Mouse (Mus musculus): ENCODE measurements around the gene Tspan5. TPM values are rescaled to one million over a fixed set of nuclear protein-coding genes. Genes with fewer than 3 reads are reported as not detected.

Tspan5 gene
- polyA plus RNA-seq, 2 experiments, result 2.0 to 2.9 TPM

DNA sequence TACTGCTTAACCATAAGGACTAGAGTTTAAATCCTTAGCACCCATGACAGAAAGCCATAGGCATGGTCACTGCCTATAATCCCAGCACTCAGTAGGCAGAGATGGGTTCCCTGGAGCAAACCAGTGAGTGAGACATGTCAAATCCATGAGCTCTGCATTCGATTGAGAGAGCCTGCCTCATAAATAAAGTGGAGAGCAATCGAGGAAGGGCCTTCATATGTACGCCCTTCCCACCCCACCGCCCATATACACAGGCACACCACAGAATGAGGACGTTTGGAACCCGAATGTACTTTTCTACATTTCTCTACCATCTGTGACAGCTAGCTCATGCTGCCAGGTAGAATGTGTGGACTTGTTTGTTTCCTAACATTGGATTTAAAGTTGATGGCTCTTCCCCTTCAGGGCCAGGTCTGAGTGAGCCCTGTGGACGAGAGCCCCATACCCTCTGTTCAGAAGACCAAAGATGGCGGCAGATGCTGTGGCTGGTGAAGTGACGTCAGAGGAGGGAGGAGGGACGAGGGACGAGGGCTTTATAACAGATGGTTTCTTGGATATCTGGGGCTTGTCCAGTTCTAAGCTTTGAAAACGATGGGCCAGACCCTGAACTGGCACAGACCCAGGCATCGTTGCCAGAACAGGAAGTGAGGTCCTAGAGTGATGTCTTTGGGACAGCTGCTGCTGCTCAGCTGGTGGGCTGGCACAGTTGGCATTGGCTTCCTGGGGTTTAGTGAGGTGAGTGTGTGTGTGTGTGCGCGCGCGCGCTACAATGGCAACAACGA, 42.1 kb downstream of the Tspan5 start:
- no peak for TF ChIP-seq EP300 (IDR thresholded peaks at IDR 0.05; ENCODE audit: low read depth)
- TF ChIP-seq CTCF (IDR thresholded peaks at IDR 0.05; ENCODE audit: low read depth), result no peak
- Histone ChIP-seq H3K4me3 (ENCODE audit: insufficient read depth in 1 of 2, low read depth in 2 of 2, low read length in 2 of 2) (no peak overlapping the region), H3K4me2 (ENCODE audit: low read depth) (no peak overlapping the region), H3K9ac (replicated peaks) (no peak overlapping the region), H3K27me3 (ENCODE audit: control insufficient read depth, insufficient read depth, low read length) (no peaks in the 10 kb centered on the region), H3K4me1 (replicated peaks; ENCODE audit: control insufficient read depth in 2 of 2, insufficient read depth in 2 of 2, low read length in 1 of 2) (no peaks in the 10 kb centered on the region; a peak in 1 of 4 replicates), H3K27ac (no peak overlapping the region), H3K9me3 (ENCODE audit: control insufficient read depth, low read length) (no peaks in the 10 kb centered on the region), H3K36me3 (replicated peaks; ENCODE audit: control insufficient read depth, insufficient read depth, low read depth) (no peaks in the 10 kb centered on the region)
- DNase-seq (ENCODE audit: low read depth in 3 of 3, low spot score in 3 of 3), result no peak
- WGBS (ENCODE audit: insufficient replicate concordance), result 69% methylated on average over 19 of the region's 19 CpGs
- no peak for ATAC-seq (ENCODE audit: insufficient read depth)

DNA sequence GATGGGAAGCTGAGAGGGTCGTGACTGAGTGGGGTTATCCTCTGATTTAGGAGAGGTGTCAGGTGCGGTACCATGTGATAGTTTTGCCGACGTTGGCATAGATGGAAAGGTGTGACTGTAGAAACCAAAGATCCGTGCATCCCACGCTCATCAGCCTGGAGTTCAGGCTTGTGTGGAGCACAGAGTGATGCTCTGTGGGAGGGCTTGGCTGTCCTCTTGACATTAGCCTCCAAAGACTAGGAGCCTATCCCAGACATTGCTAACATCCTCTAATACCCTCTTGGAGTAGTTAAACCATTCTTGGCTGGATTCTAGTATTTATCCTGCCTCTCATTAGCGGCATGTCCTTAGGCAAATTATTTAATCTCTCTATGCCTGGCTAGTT, 42.6 kb downstream of the Tspan5 start:
- Histone ChIP-seq H3K9me3 (ENCODE audit: control insufficient read depth, low read length) (no peaks in the 10 kb centered on the region), H3K4me1 (replicated peaks; ENCODE audit: control insufficient read depth in 2 of 2, insufficient read depth in 2 of 2, low read length in 1 of 2) (no peaks in the 10 kb centered on the region; a peak in 1 of 4 replicates), H3K4me2 (ENCODE audit: low read depth) (no peak overlapping the region), H3K27ac (no peak overlapping the region), H3K27me3 (ENCODE audit: control insufficient read depth, insufficient read depth, low read length) (no peaks in the 10 kb centered on the region), H3K4me3 (ENCODE audit: insufficient read depth in 1 of 2, low read depth in 2 of 2, low read length in 2 of 2) (no peak overlapping the region), H3K36me3 (replicated peaks; ENCODE audit: control insufficient read depth, insufficient read depth, low read depth) (no peaks in the 10 kb centered on the region), H3K9ac (replicated peaks) (no peak overlapping the region)
- WGBS (ENCODE audit: insufficient replicate concordance), result 76% methylated on average over 7 of the region's 7 CpGs
- no peak for DNase-seq (ENCODE audit: low read depth in 3 of 3, low spot score in 3 of 3)
- no peak for ATAC-seq (ENCODE audit: insufficient read depth)
- TF ChIP-seq CTCF (IDR thresholded peaks at IDR 0.05; ENCODE audit: low read depth), result no peak
- no peak for TF ChIP-seq EP300 (IDR thresholded peaks at IDR 0.05; ENCODE audit: low read depth)

- DNase-seq (ENCODE audit: low read depth in 3 of 3, low spot score in 3 of 3), result no peak
- no peaks in the 10 kb centered on the region for H3K9me3 ChIP-seq (ENCODE audit: control insufficient read depth, low read length)
- no peak overlapping the region for H3K9ac ChIP-seq (replicated peaks)
- ATAC-seq (ENCODE audit: insufficient read depth), result no peak
- WGBS (ENCODE audit: insufficient replicate concordance), result 73% methylated on average over 18 of the region's 18 CpGs
- no peaks in the 10 kb centered on the region for H3K4me1 ChIP-seq (replicated peaks; ENCODE audit: control insufficient read depth in 2 of 2, insufficient read depth in 2 of 2, low read length in 1 of 2)
- no peak overlapping the region for H3K4me2 ChIP-seq (ENCODE audit: low read depth)
- TF ChIP-seq CTCF (IDR thresholded peaks at IDR 0.05; ENCODE audit: low read depth) (no peak), EP300 (IDR thresholded peaks at IDR 0.05; ENCODE audit: low read depth) (no peak)
- no peak overlapping the region for H3K4me3 ChIP-seq (ENCODE audit: insufficient read depth in 1 of 2, low read depth in 2 of 2, low read length in 2 of 2)
- no peak overlapping the region for H3K27ac ChIP-seq
- no peaks in the 10 kb centered on the region for H3K27me3 ChIP-seq (ENCODE audit: control insufficient read depth, insufficient read depth, low read length)
- no peaks in the 10 kb centered on the region for H3K36me3 ChIP-seq (replicated peaks; ENCODE audit: control insufficient read depth, insufficient read depth, low read depth)
These were observed 45.9 kb downstream of the Tspan5 start for GRCm38 (mm10) chr3:138787758-138788488.

DNA sequence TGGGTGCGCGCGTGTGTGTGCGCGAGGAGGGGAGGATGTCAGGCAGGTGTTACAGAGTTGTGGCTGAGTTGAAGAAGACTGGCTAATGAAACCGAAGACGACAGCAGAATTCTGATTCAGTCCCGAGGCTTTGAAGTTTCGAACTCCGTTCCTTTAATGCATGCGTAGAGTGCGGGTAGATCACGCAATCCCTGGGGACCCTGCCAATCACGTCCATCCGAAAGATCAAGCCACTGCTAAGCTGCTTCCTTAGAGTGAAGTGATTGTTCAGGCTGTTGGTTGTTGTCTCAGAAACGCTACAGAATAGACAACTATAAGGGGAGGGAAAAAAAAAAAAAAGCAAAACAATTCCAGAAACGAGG, 46.5 kb downstream of the Tspan5 start:
- no peak for ATAC-seq (ENCODE audit: insufficient read depth)

GRCm38 (mm10) chr3:138789275-138789674, 47.3 kb downstream of the Tspan5 start:
- H3K36me3 ChIP-seq (replicated peaks; ENCODE audit: control insufficient read depth, insufficient read depth, low read depth), result no peaks in the 10 kb centered on the region
- WGBS (ENCODE audit: insufficient replicate concordance), result 82% methylated on average over 5 of the region's 5 CpGs
- H3K9ac ChIP-seq (replicated peaks), result no peak overlapping the region
- TF ChIP-seq EP300 (IDR thresholded peaks at IDR 0.05; ENCODE audit: low read depth) (no peak), CTCF (IDR thresholded peaks at IDR 0.05; ENCODE audit: low read depth) (no peak)
- no peaks in the 10 kb centered on the region for H3K9me3 ChIP-seq (ENCODE audit: control insufficient read depth, low read length)
- ATAC-seq (ENCODE audit: insufficient read depth), result no peak
- H3K4me1 ChIP-seq (replicated peaks; ENCODE audit: control insufficient read depth in 2 of 2, insufficient read depth in 2 of 2, low read length in 1 of 2), result no peaks in the 10 kb centered on the region
- no peak for DNase-seq (ENCODE audit: low read depth in 3 of 3, low spot score in 3 of 3)
- H3K27ac ChIP-seq, result no peak overlapping the region
- no peak overlapping the region for H3K4me2 ChIP-seq (ENCODE audit: low read depth)
- H3K4me3 ChIP-seq (ENCODE audit: insufficient read depth in 1 of 2, low read depth in 2 of 2, low read length in 2 of 2), result no peak overlapping the region
- no peaks in the 10 kb centered on the region for H3K27me3 ChIP-seq (ENCODE audit: control insufficient read depth, insufficient read depth, low read length)

More for the DNA sequence above, 46.5 kb downstream of the Tspan5 start:
- no peak overlapping the region for H3K9ac ChIP-seq (replicated peaks)
- H3K9me3 ChIP-seq (ENCODE audit: control insufficient read depth, low read length), result no peaks in the 10 kb centered on the region
- 86% methylated on average over 17 of the region's 17 CpGs for WGBS (ENCODE audit: insufficient replicate concordance)
- no peak overlapping the region for H3K27ac ChIP-seq
- no peaks in the 10 kb centered on the region for H3K4me1 ChIP-seq (replicated peaks; ENCODE audit: control insufficient read depth in 2 of 2, insufficient read depth in 2 of 2, low read length in 1 of 2)
- H3K36me3 ChIP-seq (replicated peaks; ENCODE audit: control insufficient read depth, insufficient read depth, low read depth), result no peaks in the 10 kb centered on the region
- no peak overlapping the region for H3K4me3 ChIP-seq (ENCODE audit: insufficient read depth in 1 of 2, low read depth in 2 of 2, low read length in 2 of 2)
- H3K4me2 ChIP-seq (ENCODE audit: low read depth), result no peak overlapping the region
- DNase-seq (ENCODE audit: low read depth in 3 of 3, low spot score in 3 of 3), result no peak
- H3K27me3 ChIP-seq (ENCODE audit: control insufficient read depth, insufficient read depth, low read length), result no peaks in the 10 kb centered on the region
- TF ChIP-seq CTCF (IDR thresholded peaks at IDR 0.05; ENCODE audit: low read depth), result no peak
- TF ChIP-seq EP300 (IDR thresholded peaks at IDR 0.05; ENCODE audit: low read depth), result no peak

All from liver, embryonic 14.5 days (tissue).